Mouse (Mus musculus) thymus, postnatal 14 days (tissue): ENCODE measurements around the gene Timm8a2.

Source experiments
- DNase-seq: peaks from one replicate; pipeline ENCODE4 v3.0.0; 2021

The Timm8a2 gene

DNA sequence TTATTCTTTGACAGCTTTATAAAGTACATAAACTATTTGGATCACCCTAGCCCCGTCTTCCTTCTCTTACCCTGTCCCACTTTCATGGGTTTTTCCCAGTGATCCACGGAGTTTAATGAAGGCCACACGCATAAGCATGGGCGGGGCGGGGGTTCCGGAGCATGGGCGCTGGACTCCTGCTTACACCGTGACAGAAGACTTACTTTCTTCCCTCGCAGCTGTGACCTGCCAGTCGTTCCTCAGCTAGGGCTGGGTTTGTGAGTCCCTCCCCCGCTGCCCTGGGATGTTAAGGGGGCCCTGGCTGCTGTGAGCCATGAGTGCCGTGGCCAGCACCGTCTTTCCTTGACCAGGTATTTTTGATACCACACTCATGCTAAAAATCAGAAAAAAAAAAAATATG is 21.7 kb upstream of the Timm8a2 start:
- DNase-seq = peak; percentile 47

DNA sequence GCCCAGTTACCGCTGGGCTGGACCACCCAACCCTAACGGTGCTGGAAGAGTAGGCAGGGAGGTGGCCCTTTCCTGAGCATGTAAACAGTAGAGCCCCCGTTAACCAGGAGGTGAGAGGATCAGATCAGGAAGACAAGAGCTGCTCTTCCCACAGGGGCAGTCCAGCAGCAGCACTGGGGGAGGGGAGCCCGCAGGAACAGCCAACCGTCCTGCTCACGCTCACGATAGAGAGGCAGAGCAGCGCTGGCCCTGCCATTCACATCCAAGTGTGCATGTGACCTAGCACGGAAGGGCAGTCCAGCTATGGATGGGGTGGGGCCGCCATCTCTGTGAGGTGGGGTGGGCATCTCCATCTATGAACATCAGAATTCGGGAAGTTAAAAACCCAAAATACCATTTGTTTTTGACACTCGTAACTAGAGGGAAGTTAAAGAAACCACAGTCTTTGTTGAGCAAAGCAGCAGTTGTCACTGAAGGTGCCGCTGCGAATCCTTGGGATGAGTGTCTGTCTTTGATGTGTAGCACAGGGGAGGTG is 21.0 kb upstream of the Timm8a2 start:
- DNase-seq = peak; percentile 60

DNA sequence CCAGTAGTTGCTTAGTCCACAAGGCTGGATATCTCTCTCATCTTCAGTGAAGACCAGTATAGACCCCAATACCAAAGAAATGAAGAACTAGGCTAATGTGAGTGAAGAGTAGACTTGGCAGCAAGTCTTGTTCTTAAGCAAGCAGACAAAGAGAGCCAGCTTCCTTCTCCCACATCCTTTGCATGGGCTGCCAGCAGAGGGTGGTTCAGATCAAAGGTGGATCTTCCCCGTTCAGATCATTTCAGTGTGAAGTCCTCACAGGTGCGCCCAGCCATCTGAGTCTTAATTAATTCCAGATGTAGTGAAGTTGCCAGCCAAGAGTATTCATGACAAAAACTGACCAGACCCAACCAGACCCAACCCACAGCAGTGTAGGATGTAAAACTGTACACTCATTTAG is 16.5 kb upstream of the Timm8a2 start:
- peak; percentile 48 for DNase-seq

DNA sequence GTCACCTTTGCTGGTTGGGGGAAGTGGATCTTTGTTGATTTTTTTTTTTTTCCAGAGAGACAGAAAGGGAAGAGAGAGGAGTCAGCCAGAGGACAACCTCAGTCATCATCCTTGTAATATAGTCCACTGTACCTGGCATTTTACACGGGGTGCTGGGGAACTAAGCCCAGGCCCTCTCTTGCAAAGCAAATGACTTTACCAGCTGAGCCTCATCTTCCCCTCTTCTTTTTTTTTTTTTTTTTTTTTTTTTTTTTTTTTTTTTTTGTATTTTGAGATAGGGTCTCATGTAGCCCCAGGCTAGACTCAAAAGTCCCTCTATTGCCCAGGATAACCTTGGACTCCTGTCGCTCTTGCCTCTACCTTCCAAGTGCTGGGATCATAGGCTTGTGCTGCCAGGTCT is 15.1 kb upstream of the Timm8a2 start:
- no peak for DNase-seq

DNA sequence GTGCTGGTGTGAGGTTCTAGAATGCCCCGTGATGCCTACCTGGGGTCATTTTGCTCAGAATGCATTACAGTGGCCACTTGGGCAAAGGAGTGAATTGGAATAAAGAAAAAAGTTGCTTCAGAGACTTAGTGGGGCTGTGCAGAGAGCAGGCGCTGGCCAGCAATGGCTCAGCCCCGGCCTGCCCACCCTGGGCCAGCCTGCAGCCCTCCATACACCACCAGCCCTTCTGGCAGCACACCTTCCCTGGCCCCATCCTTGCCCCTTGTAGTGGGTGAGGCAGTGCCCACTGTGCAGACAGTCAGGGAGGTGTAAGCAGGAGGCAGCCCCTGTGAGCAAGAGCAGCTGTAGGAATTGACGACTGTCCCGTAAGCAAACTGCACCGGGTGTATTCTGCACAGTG is 13.9 kb upstream of the Timm8a2 start:
- DNase-seq = no peak

DNA sequence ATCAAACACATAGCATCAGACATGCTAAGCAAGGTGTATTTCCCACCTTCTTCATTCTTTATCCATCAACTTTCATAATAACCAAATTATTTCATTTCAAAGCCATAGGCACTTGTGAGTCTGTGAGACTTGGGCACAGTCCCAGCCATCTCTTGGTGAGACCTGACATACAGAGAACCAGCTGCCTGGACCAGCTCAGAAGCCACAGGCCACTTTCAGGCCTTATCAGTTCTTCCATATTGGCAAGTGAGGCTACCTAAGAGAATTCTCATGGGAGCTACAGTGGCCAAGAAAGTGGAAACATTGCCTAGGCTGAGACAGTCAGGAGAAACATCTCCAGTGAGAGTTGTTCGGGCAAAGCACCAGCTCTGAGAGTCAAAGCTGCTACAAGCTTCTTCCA is 11.4 kb upstream of the Timm8a2 start:
- no peak for DNase-seq

DNA sequence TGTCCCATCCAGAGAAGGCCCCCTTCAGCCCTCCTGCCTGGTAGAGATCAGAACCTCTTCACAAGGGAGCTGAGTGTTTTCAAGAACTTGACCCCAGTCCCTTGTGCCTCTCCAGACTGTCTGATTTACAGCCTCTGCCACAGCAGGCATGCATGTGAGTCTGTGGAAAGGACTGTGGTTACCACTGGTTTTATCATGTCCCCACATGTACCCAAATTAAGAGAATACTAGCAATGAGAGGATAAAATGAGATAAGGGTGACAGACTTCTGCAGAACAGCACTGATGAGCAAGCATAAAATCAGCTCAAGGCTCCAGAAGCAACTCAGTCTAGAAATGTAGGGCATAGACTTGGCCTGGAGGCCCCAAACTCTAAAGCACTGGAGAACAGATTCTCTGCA is 10.5 kb upstream of the Timm8a2 start:
- DNase-seq = no peak

DNA sequence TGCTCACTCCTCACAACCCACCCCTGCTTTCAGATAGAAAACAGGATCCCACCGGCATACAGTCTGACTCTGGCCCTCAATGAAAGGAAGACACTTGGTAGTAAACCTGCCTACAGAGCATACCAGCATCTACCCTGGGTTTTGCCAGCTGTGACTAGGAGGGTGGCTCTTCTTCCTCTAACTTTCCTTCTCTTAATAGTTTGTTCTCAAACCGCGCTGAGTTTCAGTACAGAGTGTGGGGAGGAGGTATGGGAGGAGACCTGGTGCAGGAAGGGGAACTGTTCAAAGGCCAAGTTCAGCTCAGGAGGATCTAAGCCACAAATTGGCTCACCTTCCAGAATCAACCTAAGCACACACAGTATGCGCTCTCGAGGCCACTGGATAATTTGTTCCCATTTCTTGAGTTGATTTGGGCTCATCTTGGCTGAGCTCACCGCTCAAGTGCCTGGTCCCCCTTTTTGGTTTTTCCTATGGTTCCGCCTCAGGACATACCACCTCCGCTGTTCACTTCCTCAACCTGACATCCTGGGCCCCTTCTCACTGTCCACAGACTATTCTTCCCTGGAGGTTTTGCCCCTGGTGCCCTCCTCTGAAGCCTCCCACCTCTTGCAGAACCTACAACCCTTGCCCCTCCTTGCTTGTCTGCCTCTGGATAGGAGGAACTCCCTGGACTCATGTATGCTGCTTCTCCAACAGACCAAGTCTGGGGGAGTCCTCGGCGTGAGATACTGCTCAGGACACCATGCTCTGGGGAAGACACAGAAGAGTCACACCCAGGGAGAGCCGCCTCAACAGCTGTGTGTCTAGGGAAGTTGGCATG is 5.3 kb upstream of the Timm8a2 start:
- DNase-seq = peak; percentile 61

DNA sequence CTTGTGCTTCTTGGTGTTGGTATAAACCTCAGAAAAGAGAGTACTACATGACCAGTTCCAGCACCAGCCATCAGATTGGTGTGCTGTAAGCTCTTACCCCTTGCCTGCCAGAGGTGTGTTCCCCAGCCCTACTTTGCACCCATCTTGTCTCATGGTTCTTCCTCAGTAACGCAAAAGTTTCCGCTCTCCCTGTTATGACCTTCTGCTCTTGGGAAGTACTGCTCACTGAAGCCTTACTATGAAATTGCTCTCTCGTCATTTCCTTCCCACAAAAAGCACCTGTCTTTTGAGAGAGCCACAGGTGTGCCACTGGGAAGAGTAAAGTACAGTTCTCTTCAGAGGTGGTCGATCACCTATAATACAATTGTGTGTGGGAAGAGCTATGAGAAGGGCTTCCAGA is 4.6 kb upstream of the Timm8a2 start:
- no peak for DNase-seq

DNA sequence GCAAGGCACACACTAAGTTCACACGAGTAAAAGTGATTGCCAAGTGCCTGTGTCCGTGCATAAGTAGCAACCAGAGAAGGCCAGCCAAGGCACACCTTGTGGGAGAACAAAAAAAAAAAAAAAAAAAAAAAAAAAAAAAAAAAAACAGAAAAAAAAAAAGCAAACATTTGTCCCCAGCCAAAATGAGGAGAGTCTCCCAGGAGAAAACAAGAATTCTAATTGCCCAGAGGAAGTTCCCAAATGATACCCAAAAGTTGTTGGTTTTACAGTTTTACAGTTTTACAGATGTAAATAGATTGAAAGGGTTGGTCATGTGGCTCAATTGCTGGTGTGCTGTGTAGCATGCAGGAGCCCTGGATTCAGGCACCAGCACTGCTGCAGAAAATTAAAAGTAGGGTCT is 2.4 kb upstream of the Timm8a2 start:
- no peak for DNase-seq

DNA sequence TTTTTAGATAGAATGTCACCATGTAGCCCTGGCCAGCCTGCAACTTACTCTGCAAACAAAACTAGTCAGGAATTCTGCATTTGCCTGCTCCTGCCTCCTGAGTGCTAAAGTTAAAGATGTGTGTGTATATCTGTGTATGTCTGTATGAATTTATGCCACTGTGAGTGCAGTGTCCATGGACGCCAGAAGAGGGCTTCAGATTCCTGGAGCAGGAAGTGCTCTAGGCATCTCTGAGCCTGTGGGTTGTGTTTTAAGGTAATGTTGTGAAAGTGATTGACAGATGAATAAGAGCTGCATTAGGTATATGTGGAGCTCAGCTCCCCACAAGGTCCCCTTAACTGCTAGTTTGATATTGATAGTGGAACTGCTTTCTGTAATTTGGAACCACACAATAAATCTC is 707 bp downstream of the Timm8a2 start:
- no peak for DNase-seq

DNA sequence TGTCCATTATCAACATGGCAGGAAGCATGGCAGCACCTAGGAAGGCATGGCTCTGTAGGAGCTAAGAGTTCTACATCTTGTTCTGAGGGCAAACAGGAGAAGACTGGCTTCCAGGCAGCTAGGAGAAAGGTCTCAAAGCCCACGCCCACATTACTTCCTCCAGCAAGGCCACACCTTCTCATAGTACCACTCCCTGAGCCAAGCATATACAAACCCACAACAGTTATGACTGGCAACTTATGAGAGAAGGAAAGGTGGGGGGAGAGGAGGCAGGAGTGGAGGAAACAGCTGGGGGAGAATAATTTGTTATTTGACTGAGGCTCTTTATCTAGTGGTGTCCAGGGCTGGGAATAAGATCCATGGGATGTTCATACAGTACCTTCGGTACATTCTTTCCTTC is 1.4 kb downstream of the Timm8a2 start:
- no peak for DNase-seq

DNA sequence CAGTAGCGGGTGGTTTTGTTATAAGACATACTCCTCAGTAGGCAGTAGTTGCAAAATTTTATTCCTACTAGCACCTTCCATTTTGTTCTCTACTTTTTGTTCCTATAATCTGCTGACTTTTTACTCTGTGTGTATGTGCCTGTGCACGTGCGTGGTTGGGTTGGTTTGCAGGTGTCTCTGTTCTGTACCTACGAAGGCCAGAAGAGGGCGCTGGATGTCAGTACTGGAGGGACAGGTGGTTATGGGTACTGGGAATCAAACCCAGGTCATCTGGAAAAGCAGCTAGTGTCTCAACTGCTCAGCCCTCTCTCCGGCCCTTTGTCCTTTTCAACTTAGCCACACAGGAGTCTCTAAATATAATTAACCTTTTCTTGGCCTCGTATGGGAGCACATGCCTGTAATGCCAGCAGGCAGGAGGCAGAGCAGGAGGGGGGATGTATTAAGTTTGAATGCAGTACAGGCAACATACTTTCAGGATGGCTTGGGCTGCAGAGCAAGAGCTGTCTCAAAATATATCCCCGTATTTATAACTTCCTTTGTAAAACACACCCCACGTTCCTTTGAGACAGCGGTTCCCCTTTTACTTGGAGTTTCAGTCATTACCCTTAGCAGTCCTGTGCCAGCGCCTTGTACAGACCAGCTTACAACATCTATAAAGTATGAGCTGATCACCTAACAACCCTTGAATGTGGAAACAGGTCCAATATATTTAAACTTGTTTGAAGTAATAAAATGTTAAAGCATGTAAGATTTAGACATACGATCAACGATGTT is 4.6 kb downstream of the Timm8a2 start:
- DNase-seq = no peak

DNA sequence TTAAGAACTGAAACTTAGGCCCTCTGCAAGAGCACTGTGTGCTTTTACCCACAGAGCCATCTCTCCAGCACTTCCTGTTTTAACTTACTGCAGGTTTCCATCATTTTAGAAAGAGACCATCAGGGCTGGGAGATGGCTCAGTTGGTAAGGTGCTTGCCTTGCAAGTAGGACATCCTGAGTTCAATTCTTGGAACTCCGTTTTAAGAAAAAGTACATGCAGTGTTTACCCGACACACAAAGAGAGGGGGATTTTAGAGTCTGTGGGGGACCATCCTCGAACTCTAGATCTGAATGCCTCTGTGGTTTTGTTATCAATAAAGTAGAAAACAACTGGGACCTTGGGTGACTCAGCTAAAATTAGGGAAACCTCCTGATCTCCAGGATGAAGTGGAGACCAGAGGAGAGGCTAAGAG is 6.9 kb downstream of the Timm8a2 start:
- no peak for DNase-seq

DNA sequence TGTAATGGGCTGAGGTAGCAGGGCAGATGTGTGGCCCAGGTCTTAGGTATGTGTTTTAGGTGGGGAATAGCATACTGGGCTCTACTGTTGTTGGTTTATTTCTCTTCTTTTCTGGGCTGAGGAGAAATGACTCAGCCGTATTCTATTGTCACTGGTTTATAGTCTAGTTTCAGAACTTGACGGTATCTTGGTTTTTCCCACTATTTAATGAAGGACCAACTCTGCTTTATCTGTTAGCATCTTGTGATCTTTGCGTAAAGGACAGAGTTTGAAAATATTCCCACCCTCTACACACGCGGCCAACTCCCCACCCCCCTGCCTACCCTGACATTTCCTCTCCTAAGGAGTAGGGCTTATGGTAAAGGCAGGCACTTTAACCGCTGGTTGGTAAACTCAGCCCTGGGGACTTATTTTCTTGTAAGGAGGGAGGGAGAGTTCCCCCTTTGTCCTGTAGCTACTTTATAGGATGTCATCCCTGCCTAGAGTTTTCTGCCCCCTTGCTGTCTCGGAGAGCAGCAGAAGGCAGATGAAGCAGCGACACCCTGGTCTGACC is 7.7 kb downstream of the Timm8a2 start:
- no peak for DNase-seq

DNA sequence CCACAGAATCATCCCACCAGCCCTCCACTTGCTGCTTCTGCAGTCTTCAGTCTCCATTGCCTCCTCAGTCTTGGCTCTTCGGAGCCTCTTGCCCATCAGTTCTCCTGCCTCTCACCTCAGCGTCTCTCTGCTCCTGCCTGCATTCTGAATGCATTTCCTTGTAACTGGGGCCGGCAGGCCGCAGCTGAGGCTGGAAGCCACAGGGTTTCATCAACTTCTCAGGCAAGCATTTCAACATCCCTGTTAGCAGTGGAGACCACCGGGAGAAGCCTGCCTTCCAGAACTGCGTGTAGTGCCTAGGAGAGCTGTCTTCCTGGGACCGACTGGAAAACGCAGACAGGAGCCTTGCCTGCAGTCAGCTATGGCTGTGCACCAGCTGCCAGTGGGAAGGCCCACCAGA is 13.3 kb downstream of the Timm8a2 start:
- no peak for DNase-seq

DNA sequence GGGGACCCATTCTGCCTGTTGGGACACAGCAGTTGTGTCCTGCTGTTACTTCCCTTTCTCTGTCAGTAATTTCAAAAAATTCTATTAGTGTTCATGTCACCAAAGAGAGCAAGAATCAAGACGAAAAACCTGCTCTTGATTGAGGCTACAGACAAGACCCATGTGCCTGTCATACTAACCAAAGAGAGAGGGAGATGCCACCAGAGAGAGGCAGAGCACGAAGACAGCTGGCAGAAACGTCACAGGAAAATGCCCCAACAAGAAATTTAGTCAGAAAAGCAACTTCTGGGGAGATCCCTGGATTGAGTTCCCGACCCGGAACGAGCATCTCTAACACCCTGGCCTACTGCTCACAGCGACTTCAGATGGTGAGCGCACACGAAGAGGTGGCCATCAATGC is 14.3 kb downstream of the Timm8a2 start:
- no peak for DNase-seq

DNA sequence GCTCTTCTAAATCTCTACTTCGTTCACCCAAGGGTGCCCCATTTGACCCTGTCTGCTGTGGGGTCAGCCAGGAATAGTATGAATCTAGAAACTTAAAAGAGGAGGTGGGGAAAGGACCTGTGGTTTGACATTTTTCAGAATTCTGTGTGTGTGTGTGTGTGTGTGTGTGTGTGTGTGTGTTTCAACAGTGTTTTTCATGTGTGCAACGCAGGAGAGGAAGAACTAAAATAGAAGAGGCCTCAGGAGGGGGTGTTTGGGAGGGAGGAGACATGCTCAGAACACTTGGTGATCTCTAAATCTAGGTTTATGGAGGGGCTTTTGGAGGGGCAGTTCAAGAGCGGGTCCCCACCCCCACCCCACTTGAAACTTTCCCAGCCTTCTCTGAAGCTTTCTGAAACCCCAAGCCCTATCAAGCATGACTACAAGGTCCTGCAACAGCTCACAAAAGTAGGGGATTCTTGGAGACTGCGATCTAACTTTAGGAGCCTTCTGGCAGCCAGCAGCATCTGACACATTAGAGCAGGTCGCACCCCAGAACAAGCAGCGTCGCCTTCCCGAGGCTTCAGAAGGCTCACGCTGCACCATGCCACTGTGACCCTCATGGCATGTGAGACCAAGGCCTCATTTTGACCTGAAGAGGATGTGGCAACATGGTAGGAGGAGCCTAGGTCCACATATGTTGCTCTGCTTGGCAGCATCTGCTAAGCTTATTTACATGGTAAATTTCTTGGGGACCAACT is 18.6 kb downstream of the Timm8a2 start:
- peak; percentile 50 for DNase-seq

DNA sequence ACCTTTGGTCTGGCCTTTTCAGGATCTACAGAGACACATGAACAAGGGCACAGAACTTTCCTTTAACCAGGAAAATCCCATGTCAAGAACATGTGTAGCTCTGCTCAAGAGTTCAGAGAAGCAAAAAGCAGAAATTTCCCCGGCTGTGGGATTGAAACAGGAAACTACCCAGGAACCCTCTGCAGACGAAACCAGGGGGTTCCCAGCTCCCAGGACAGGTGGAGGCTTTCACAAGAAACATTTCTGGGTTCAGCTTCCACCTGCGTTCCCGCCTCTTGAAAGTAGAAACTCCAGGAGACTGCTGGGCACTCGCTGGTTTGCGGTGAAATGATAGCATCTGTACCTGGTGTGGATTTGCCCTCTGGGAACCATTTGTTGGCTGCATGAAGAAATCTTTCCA is 22.4 kb downstream of the Timm8a2 start:
- DNase-seq = no peak

DNA sequence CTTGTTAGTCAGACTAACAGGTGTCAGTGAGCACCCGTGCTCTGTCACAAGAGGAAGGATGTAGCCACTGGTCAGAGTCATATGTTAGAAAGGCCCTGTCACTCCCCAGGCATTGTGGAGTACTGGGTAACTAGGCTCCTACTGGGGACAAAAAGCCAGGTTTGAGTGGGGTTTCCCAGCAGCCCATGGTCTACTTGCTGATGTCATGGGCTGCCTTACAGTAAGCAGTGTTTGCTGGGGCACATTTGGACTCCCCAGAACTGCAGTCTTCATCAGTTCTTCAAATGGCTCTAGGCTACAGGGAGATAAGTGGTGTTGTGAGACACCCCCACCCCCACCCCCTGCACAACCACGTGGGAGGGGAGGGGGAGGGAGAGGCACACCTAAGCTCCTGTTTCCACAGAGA is 23.5 kb downstream of the Timm8a2 start:
- no peak for DNase-seq

DNA sequence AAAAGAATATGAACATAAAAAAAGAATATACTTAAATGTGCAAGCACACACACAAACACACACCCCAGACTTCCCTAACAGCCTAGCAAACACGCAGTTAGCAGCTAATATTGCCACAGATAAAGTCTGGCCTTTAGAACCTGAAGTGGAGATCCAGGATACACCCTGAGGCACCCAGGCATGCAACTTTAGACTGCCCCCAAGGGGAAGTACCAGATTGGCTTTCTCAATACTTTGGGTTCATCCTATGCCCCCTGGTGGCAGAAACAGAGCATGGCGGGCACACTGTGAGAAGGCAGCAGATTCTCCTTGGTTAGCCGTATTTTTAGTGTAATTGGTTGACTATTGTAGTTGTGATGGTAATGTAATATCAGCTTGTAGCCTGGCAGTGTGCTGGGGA is 26.2 kb downstream of the Timm8a2 start:
- peak; percentile 92 for DNase-seq

DNA sequence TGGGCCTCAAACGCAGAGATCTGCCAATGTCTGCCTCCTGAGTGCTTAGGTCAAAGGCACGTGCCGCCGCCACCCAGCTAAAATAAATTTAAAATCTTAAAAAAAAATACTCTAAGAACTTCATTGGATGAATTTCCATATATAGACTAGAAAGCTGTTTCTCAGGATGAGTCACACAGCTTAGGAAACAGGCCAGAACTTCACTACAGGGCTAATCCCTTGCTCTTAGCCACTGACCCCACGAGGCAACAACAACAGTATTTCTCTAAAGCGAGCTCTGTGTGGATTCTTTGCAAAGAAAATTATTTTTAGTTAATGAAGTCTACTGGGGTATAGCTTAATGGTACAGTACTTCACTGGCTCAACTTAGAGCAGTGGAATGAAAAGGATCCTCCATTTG is 26.9 kb downstream of the Timm8a2 start:
- DNase-seq = no peak

DNA sequence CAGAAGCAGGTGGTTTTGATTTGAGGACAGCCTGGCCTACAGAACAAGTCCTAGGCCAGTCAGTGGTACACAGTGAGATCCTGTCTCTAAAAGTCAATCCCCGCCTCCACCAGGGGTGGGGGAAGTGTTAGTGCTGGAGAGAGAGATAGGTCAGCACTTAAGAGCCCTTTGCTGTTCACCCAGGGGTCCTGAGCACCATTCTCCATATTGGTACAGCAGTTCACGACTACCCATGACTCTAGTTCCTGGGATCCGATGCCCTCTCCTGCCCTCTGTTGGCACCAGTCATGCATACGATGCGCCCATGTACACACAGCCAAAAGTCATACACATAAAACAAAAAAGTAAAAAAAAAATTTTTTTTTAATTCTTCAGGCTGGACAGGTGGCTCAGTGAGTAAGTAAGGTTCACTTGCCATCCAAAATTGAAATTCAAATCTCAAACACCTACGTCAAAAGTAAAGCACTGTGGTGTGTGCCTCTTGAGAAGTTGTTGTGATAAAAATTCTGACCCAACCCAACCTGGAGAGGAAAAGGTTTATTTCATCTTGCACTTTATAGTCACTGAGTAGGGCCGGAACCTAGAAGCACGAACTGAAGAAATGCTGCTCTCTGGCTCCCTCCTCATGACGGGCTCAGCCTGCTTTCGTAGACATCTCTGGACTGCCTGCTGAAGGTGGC is 28.1 kb downstream of the Timm8a2 start:
- DNase-seq = peak; percentile 50
